Mouse (Mus musculus) thymus, adult 2 months (tissue): Measurements from ENCODE around the gene Olfr1082. TPM values are rescaled to one million over a fixed set of nuclear protein-coding genes. Genes with fewer than 3 reads are reported as not detected.
"Not testable (repeated sequence)": the region's sequence is repeated elsewhere in the genome, so short reads cannot be mapped to it uniquely, and the experiment has no call there.

ENCODE experiments used
- DNase-seq: peaks from one replicate; pipeline ENCODE4 v3.0.0; 2021
- H3K27ac ChIP-seq: fragments of 200-500 bp; 2 replicates; pipeline ENCODE4 v1.5.1; 2012; ENCODE audit warnings: low read length, control low read depth; ENCODE audit not compliant: control insufficient read depth, insufficient read depth
- H3K27me3 ChIP-seq: fragments of 200-500 bp; 2 replicates; pipeline ENCODE4 v1.6.1; 2012; ENCODE audit warnings: mild to moderate bottlenecking, low read length, moderate library complexity, mixed read lengths; ENCODE audit not compliant: control insufficient read depth, insufficient read depth
- H3K36me3 ChIP-seq: fragments of 200-500 bp; 2 replicates; pipeline ENCODE4 v1.6.1; 2012; ENCODE audit warnings: mild to moderate bottlenecking, low read length, moderate library complexity; ENCODE audit not compliant: control insufficient read depth, insufficient read depth
- H3K4me1 ChIP-seq: fragments of 200-500 bp; replicated peaks from 2 replicates; pipeline ENCODE4 v1.6.1; 2012; ENCODE audit warnings: low read length; ENCODE audit not compliant: control insufficient read depth, insufficient read depth
- H3K4me3 ChIP-seq: fragments of 200-500 bp; 2 replicates; pipeline ENCODE4 v1.5.1; 2012; ENCODE audit warnings: mild to moderate bottlenecking, low read length, control low read depth, moderate library complexity; ENCODE audit not compliant: control insufficient read depth, insufficient read depth
- WGBS: fragments of 180-500 bp; shearing (Covaris S2); methylation state at CpG from one replicate; pipeline ENCODE4 v1.1.7; 2018; 5-methylcytosine and 5-hydroxymethylcytosine counted together
- polyA plus RNA-seq: library from polyadenylated mRNA; depleted of rRNA; stranded (reverse); fragments of >200 nt; gene quantifications from 2 replicates; pipeline ENCODE4 v1.2.3, GENCODE M21; 2012; rRNA removed

Olfr1082 gene
- not detected in 2 replicates for polyA plus RNA-seq

DNA sequence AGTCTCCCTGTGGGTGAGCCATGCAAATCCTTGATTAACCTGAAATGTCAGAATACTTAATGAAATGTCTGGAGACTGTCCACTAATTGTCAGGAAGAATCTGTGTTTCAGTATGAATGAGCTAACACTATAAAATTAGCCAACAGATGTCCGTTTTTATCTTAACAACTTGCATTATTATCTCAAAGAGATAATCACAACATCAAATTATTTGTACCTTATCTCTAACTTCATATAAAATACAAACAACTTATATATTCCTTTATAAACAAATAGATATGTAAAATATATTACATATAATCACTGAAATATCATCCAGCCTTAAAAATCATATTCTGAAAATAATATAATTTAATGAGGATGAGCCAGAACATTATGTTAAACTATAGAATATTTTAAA, at the start of gene Olfr1082:
Gene Olfr1082 (minus strand): TSS at position 101 of the 400 bp plus-strand sequence.
- H3K36me3 ChIP-seq, H3K27me3 ChIP-seq, H3K4me1 ChIP-seq, DNase-seq, H3K4me3 ChIP-seq, H3K27ac ChIP-seq: not testable (repeated sequence)
- 71% methylated on average over 1 of the region's 1 CpGs for WGBS

DNA sequence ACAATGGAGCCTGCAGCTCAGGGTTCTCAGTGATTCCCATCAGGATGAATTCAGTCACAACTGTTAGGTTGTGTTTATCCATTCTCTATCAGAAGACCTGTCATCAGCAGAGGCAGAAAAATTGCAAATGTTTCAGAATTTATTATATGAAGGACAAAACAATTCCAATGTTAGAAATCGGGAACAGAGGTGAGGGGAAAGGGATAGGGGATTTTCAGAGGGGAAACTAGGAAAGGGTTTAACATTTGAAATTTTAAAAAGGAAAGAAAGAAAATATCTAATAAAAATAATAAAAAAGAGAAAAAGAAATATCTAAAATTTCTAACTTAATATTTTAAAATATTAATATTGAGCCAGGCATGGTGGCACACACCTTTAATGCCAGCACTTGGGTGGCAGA, 40.9 kb upstream of the Olfr1082 start, which contains the start of gene Olfr1084:
Gene Olfr1084 (minus strand): TSS at position 101 of the 400 bp plus-strand sequence.
- DNase-seq, H3K4me1 ChIP-seq, H3K4me3 ChIP-seq, H3K36me3 ChIP-seq, H3K27ac ChIP-seq, H3K27me3 ChIP-seq: not testable (repeated sequence)
- 92% methylated on average over 1 of the region's 1 CpGs for WGBS

GRCm38 (mm10) chr2:86558135-86558534, 40.6 kb downstream of the Olfr1082 start, which contains the start of gene Olfr1080:
Gene Olfr1080 (minus strand): TSS chr2:86558235.
- H3K27me3 ChIP-seq, H3K36me3 ChIP-seq, H3K4me1 ChIP-seq, DNase-seq, H3K4me3 ChIP-seq, H3K27ac ChIP-seq: not testable (repeated sequence)

Other genes starting within 250 kb of the Olfr1082 start
- not detected in 2 replicates for gene Olfr1055, start 248.7 kb downstream of the Olfr1082 start, polyA plus RNA-seq
- not detected in 2 replicates for gene Olfr1056, start 236.5 kb downstream of the Olfr1082 start, polyA plus RNA-seq
- not detected in 2 replicates for gene Olfr1057, start 220.6 kb downstream of the Olfr1082 start, polyA plus RNA-seq
- not detected in 2 replicates for gene Olfr1058, start 210.4 kb downstream of the Olfr1082 start, polyA plus RNA-seq
- gene Olfr1061, start 184.9 kb downstream of the Olfr1082 start, polyA plus RNA-seq: not detected in 2 replicates
- 0.15 TPM in 1 of 2 replicates, not detected in the other for gene Olfr1062, start 172.2 kb downstream of the Olfr1082 start, polyA plus RNA-seq
- gene Olfr1065, start 148.4 kb downstream of the Olfr1082 start, polyA plus RNA-seq: 0.09 TPM in 1 of 2 replicates, not detected in the other
- gene Olfr1066, start 142.7 kb downstream of the Olfr1082 start, polyA plus RNA-seq: not detected in 2 replicates
- not detected in 2 replicates for gene Olfr228, start 111.6 kb downstream of the Olfr1082 start, polyA plus RNA-seq
- gene Olfr1076, start 90.5 kb downstream of the Olfr1082 start, polyA plus RNA-seq: not detected in 2 replicates
- not detected in 2 replicates for gene Olfr1079, start 56.5 kb downstream of the Olfr1082 start, polyA plus RNA-seq
- not detected in 2 replicates for gene Olfr1080, start 40.7 kb downstream of the Olfr1082 start, polyA plus RNA-seq
- not detected in 2 replicates for gene Olfr1084, start 40.8 kb upstream of the Olfr1082 start, polyA plus RNA-seq
- not detected in 2 replicates for gene Olfr1085, start 63.1 kb upstream of the Olfr1082 start, polyA plus RNA-seq
- not detected in 2 replicates for gene Olfr1086, start 81.1 kb upstream of the Olfr1082 start, polyA plus RNA-seq
- gene Olfr1087, start 99.4 kb upstream of the Olfr1082 start, polyA plus RNA-seq: not detected in 2 replicates
- gene Olfr1089, start 134.7 kb upstream of the Olfr1082 start, polyA plus RNA-seq: not detected in 2 replicates
- gene Olfr1090, start 160.0 kb upstream of the Olfr1082 start, polyA plus RNA-seq: not detected in 2 replicates
- not detected in 2 replicates for gene Olfr1093, start 183.5 kb upstream of the Olfr1082 start, polyA plus RNA-seq
- not detected in 2 replicates for gene Olfr141, start 211.1 kb upstream of the Olfr1082 start, polyA plus RNA-seq
- not detected in 2 replicates for gene Olfr1094, start 225.7 kb upstream of the Olfr1082 start, polyA plus RNA-seq